Mouse (Mus musculus) intestine, embryonic 16.5 days (tissue): ENCODE data around the gene Faap24. TPM values are rescaled to one million over a fixed set of nuclear protein-coding genes. Genes with fewer than 3 reads are reported as not detected.

Experiments
- ATAC-seq: fragments of 200-750 bp; cut with Nextera tagmentation; 2 replicates; pipeline ENCODE4 v1.8.0; 2017; ENCODE audit warnings: moderate TSS enrichment, moderate library complexity
- H3K27ac ChIP-seq: fragments of 300-500 bp; sonication (generic); 2 replicates; pipeline ENCODE4 v1.5.1; 2014; ENCODE audit warnings: mild to moderate bottlenecking, low read length
- H3K27me3 ChIP-seq: fragments of 300-500 bp; sonication (generic); replicated peaks from 2 replicates; pipeline ENCODE4 v1.6.1; 2014; ENCODE audit warnings: low read length, control low read depth, mixed read lengths; ENCODE audit not compliant: control insufficient read depth, insufficient read depth
- H3K36me3 ChIP-seq: fragments of 300-500 bp; sonication (generic); 2 replicates; pipeline ENCODE4 v1.6.1; 2014; ENCODE audit warnings: low read length, control low read depth; ENCODE audit not compliant: control insufficient read depth, insufficient read depth
- H3K4me1 ChIP-seq: fragments of 300-500 bp; sonication (generic); 2 replicates; pipeline ENCODE4 v1.6.1; 2014; ENCODE audit warnings: low read length, control low read depth, mixed read lengths; ENCODE audit not compliant: control insufficient read depth, insufficient read depth
- H3K4me2 ChIP-seq: fragments of 300-500 bp; sonication (generic); 2 replicates; pipeline ENCODE4 v1.6.1; 2014; ENCODE audit warnings: low read depth, low read length, control low read depth
- H3K4me3 ChIP-seq: fragments of 300-500 bp; sonication (generic); 2 replicates; pipeline ENCODE4 v1.5.1; 2014; ENCODE audit warnings: mild to moderate bottlenecking, low read length
- H3K9ac ChIP-seq: fragments of 300-500 bp; sonication (generic); 2 replicates; pipeline ENCODE4 v1.6.1; 2014; ENCODE audit warnings: low read depth, low read length
- H3K9me3 ChIP-seq: fragments of 300-500 bp; sonication (generic); 2 replicates; pipeline ENCODE4 v1.6.1; 2016; ENCODE audit warnings: low read length, control low read depth; ENCODE audit not compliant: control insufficient read depth
- WGBS: fragments of 180-500 bp; shearing (Covaris S2); extraction: QIAGEN DNeasy Blood & Tissue Kit; methylation state at CpG from one replicate; pipeline ENCODE4 v1.1.7; 2014; 5-methylcytosine and 5-hydroxymethylcytosine counted together
- polyA plus RNA-seq: library from polyadenylated mRNA; unstranded; fragments of >200 nt; fragmentation: Nextera tagmentation; extraction: Ambion mirVana; gene quantifications from 2 replicates; pipeline ENCODE4 v1.2.1, GENCODE M21; 2015

Gene Faap24
- polyA plus RNA-seq, 1 experiment from 2014 or later, result 22.5 TPM

- Histone ChIP-seq H3K36me3 (no peaks in the 10 kb centered on the region), H3K9me3 (no peaks in the 10 kb centered on the region), H3K27ac (no peak overlapping the region), H3K4me1 (peaks cover 31% of the 10 kb centered on the region), H3K4me3 (no peak overlapping the region), H3K27me3 (no peaks in the 10 kb centered on the region), H3K4me2 (no peak overlapping the region), H3K9ac (no peak overlapping the region)
- ATAC-seq, result no peak
- 82% methylated on average over 3 of the region's 3 CpGs for WGBS
Measured at GRCm38 (mm10) chr7:35351155-35351554, 45.5 kb downstream of the Faap24 start.

GRCm38 (mm10) chr7:35349886-35350684 lies 46.6 kb downstream of the Faap24 start:
- peak overlapping the region; percentile 27; the same call in 1 of the 2 replicates for H3K9ac ChIP-seq
- no peaks in the 10 kb centered on the region for H3K36me3 ChIP-seq
- H3K27me3 ChIP-seq, result no peaks in the 10 kb centered on the region
- H3K27ac ChIP-seq, result peak overlapping the region; percentile 92
- ATAC-seq, result peak; percentile 57
- H3K4me1 ChIP-seq, result peaks cover 30% of the 10 kb centered on the region
- H3K4me2 ChIP-seq, result peak overlapping the region; percentile 31; the same call in 1 of the 2 replicates
- H3K4me3 ChIP-seq, result no peak overlapping the region
- no peaks in the 10 kb centered on the region for H3K9me3 ChIP-seq
- WGBS, result 59% methylated on average over 8 of the region's 8 CpGs

- WGBS, result 78% methylated on average over 4 of the region's 4 CpGs
- peak overlapping the region; percentile 91 for H3K27ac ChIP-seq
- no peak for ATAC-seq
Measured at GRCm38 (mm10) chr7:35349022-35349421, 47.6 kb downstream of the Faap24 start.

GRCm38 (mm10) chr7:35347918-35348700 lies 48.5 kb downstream of the Faap24 start:
- peak overlapping the region; percentile 91 for H3K27ac ChIP-seq
- H3K4me2 ChIP-seq, result peak overlapping the region; percentile 44

More at GRCm38 (mm10) chr7:35349022-35349421, 47.6 kb downstream of the Faap24 start:
- H3K4me3 ChIP-seq, result no peak overlapping the region
- no peak overlapping the region; the same call in 1 of the 2 replicates for H3K9ac ChIP-seq
- H3K4me1 ChIP-seq, result peaks cover 22% of the 10 kb centered on the region
- no peaks in the 10 kb centered on the region for H3K9me3 ChIP-seq
- no peak overlapping the region for H3K4me2 ChIP-seq
- H3K27me3 ChIP-seq, result no peaks in the 10 kb centered on the region
- H3K36me3 ChIP-seq, result no peaks in the 10 kb centered on the region

GRCm38 (mm10) chr7:35344785-35345330 lies 51.8 kb downstream of the Faap24 start:
- H3K4me2 ChIP-seq, result peak overlapping the region; percentile 35
- ATAC-seq, result peak; percentile 80
- H3K27ac ChIP-seq, result peak overlapping the region; percentile 83
- H3K36me3 ChIP-seq, result no peaks in the 10 kb centered on the region
- no peak overlapping the region for H3K9ac ChIP-seq
- no peak overlapping the region for H3K4me3 ChIP-seq
- no peaks in the 10 kb centered on the region for H3K9me3 ChIP-seq
- H3K27me3 ChIP-seq, result no peaks in the 10 kb centered on the region
- 67% methylated on average over 5 of the region's 5 CpGs for WGBS
- peaks cover 25% of the 10 kb centered on the region for H3K4me1 ChIP-seq

More at GRCm38 (mm10) chr7:35347918-35348700, 48.5 kb downstream of the Faap24 start:
- no peaks in the 10 kb centered on the region for H3K36me3 ChIP-seq
- 47% methylated on average over 18 of the region's 18 CpGs for WGBS
- peak; percentile 70 for ATAC-seq
- no peaks in the 10 kb centered on the region for H3K9me3 ChIP-seq
- no peaks in the 10 kb centered on the region for H3K27me3 ChIP-seq
- peak overlapping the region; percentile 15; the same call in 1 of the 2 replicates for H3K4me3 ChIP-seq
- peaks cover 18% of the 10 kb centered on the region for H3K4me1 ChIP-seq
- H3K9ac ChIP-seq, result 0 out of 2 replicates have a peak overlapping the region, but pooled peaks have one; percentile 24

- Histone ChIP-seq H3K9ac (no peak overlapping the region), H3K4me1 (peaks cover 22% of the 10 kb centered on the region), H3K27ac (peak overlapping the region; percentile 66), H3K4me3 (no peak overlapping the region), H3K36me3 (no peaks in the 10 kb centered on the region), H3K27me3 (no peaks in the 10 kb centered on the region), H3K4me2 (no peak overlapping the region), H3K9me3 (no peaks in the 10 kb centered on the region)
- 48% methylated on average over 4 of the region's 4 CpGs for WGBS
- ATAC-seq, result no peak
Measured at GRCm38 (mm10) chr7:35342498-35342897, 54.1 kb downstream of the Faap24 start.

Other genes with a start within 250 kb of the Faap24 start
- 0.99 and 1.2 TPM in 2 replicates for gene Slc7a10, start 210.5 kb downstream of the Faap24 start, polyA plus RNA-seq
- 2.8 and 3.3 TPM in 2 replicates for gene Lrp3, start 181.3 kb downstream of the Faap24 start, polyA plus RNA-seq
- 14.8 and 15.3 TPM in 2 replicates for gene Gpatch1, start 78.4 kb downstream of the Faap24 start, polyA plus RNA-seq
- gene Rhpn2, start 62.7 kb downstream of the Faap24 start, polyA plus RNA-seq, result 95.3 and 105 TPM in 2 replicates
- 41.4 and 45.0 TPM in 2 replicates for gene Cep89, start 199 bp upstream of the Faap24 start, polyA plus RNA-seq
- gene Slc7a9, start 52.0 kb upstream of the Faap24 start, polyA plus RNA-seq, result 126 and 165 TPM in 2 replicates
- gene Tdrd12, start 140.9 kb upstream of the Faap24 start, polyA plus RNA-seq, result 0.98 and 1.6 TPM in 2 replicates
- 120 and 128 TPM in 2 replicates for gene Nudt19, start 159.5 kb upstream of the Faap24 start, polyA plus RNA-seq
- 0.04 and 0.09 TPM in 2 replicates for gene Rgs9bp, start 188.7 kb upstream of the Faap24 start, polyA plus RNA-seq
- gene Ankrd27, start 189.4 kb upstream of the Faap24 start, polyA plus RNA-seq, result 32.4 and 34.9 TPM in 2 replicates